Mouse (Mus musculus) gastrocnemius, adult 8-10 months (tissue): ENCODE results near the gene Lyplal1. TPM values are rescaled to one million over a fixed set of nuclear protein-coding genes. Genes with fewer than 3 reads are reported as not detected.
A peak's percentile ranks its signal among the peaks of the same experiment; 100 is the strongest.

Experiments
- DNase-seq, 2 experiments: peaks; one replicate each; pipeline ENCODE4 v3.0.0; 2022; ENCODE audit warnings: low spot score in 2 of 2
- total RNA-seq, 4 experiments: library from RNA; stranded (reverse); gene quantifications; 2 replicates each; pipeline ENCODE4 v1.2.4; 2022

Lyplal1 gene
- total RNA-seq = 1 to 10 TPM; 1.9 to 2.6 (median 2.3) TPM

- peak; percentile 90 to 94 for DNase-seq
Observed at GRCm38 (mm10) chr1:186116701-186117488, at the start of gene Lyplal1. Gene Lyplal1, minus strand, starts transcription at chr1:186117310.

GRCm38 (mm10) chr1:186163616-186164015 lies 46.5 kb upstream of the Lyplal1 start:
- DNase-seq = no peak

GRCm38 (mm10) chr1:186163206-186163605 lies 46.1 kb upstream of the Lyplal1 start:
- no peak for DNase-seq

- no peak for DNase-seq
Observed at GRCm38 (mm10) chr1:186150376-186150775, 33.3 kb upstream of the Lyplal1 start.

- no peak for DNase-seq
Observed at GRCm38 (mm10) chr1:186145444-186145843, 28.3 kb upstream of the Lyplal1 start.

GRCm38 (mm10) chr1:186140191-186140590 lies 23.1 kb upstream of the Lyplal1 start:
- DNase-seq = no peak

- no peak for DNase-seq
Observed at GRCm38 (mm10) chr1:186137873-186138272, 20.8 kb upstream of the Lyplal1 start.

- peak; percentile 23 to 48 for DNase-seq
Observed at GRCm38 (mm10) chr1:186136636-186137380, 19.7 kb upstream of the Lyplal1 start.

- no peak for DNase-seq
Observed at GRCm38 (mm10) chr1:186131465-186131864, 14.4 kb upstream of the Lyplal1 start.

GRCm38 (mm10) chr1:186128940-186129339 lies 11.8 kb upstream of the Lyplal1 start:
- DNase-seq = no peak

GRCm38 (mm10) chr1:186126313-186126862 lies 9.3 kb upstream of the Lyplal1 start:
- DNase-seq = no peak

GRCm38 (mm10) chr1:186123690-186124089 lies 6.6 kb upstream of the Lyplal1 start:
- no peak for DNase-seq

- no peak for DNase-seq
Observed at GRCm38 (mm10) chr1:186119856-186120255, 2.7 kb upstream of the Lyplal1 start.

- no peak for DNase-seq
Observed at GRCm38 (mm10) chr1:186116086-186116600, 967 bp downstream of the Lyplal1 start.

GRCm38 (mm10) chr1:186102313-186102712 lies 14.8 kb downstream of the Lyplal1 start:
- DNase-seq = peak in 1 of 2 experiments; percentile 8

- DNase-seq = no peak
Observed at GRCm38 (mm10) chr1:186066266-186066897, 50.7 kb downstream of the Lyplal1 start.

GRCm38 (mm10) chr1:186060041-186060440 lies 57.1 kb downstream of the Lyplal1 start:
- no peak for DNase-seq

GRCm38 (mm10) chr1:186054227-186054626 lies 62.9 kb downstream of the Lyplal1 start:
- no peak for DNase-seq

- no peak for DNase-seq
Observed at GRCm38 (mm10) chr1:186053280-186054043, 63.6 kb downstream of the Lyplal1 start.

- DNase-seq = no peak
Observed at GRCm38 (mm10) chr1:186043709-186044452, 73.2 kb downstream of the Lyplal1 start.
